Mouse (Mus musculus) kidney, adult 2 months (tissue): ENCODE measurements around the gene Acadl. TPM values are rescaled to one million over a fixed set of nuclear protein-coding genes. Genes with fewer than 3 reads are reported as not detected.
A peak's percentile ranks its signal among the peaks of the same experiment; 100 is the strongest.

Experiments
- DNase-seq: peaks from one replicate; pipeline ENCODE4 v3.0.0; 2021
- H3K27ac ChIP-seq: fragments of 200-500 bp; 2 replicates; pipeline ENCODE4 v1.5.1; 2012; ENCODE audit warnings: low read depth, low read length, control low read depth, inconsistent platforms; ENCODE audit not compliant: insufficient read depth
- H3K27me3 ChIP-seq: fragments of 200-500 bp; replicated peaks from 2 replicates; pipeline ENCODE4 v1.6.1; 2012; ENCODE audit warnings: mild to moderate bottlenecking, moderate library complexity, low read length, inconsistent platforms; ENCODE audit not compliant: control insufficient read depth, insufficient read depth
- H3K36me3 ChIP-seq: fragments of 200-500 bp; 2 replicates; pipeline ENCODE4 v1.6.1; 2012; ENCODE audit warnings: mild to moderate bottlenecking, moderate library complexity, low read length, inconsistent platforms; ENCODE audit not compliant: control insufficient read depth, insufficient read depth
- H3K4me1 ChIP-seq: fragments of 200-500 bp; 2 replicates; pipeline ENCODE4 v1.6.1; 2011; ENCODE audit warnings: low read length; ENCODE audit not compliant: control insufficient read depth, insufficient read depth
- H3K4me3 ChIP-seq: fragments of 200-500 bp; 2 replicates; pipeline ENCODE4 v1.5.1; 2011; ENCODE audit warnings: mild to moderate bottlenecking, low read depth, low read length, control low read depth; ENCODE audit not compliant: insufficient read depth
- CTCF ChIP-seq: fragments of 200-500 bp; conservative IDR thresholded peaks from 2 replicates; pipeline ENCODE4 v1.5.1; 2011; ENCODE audit warnings: low read depth, mild to moderate bottlenecking, control low read depth, low read length, moderate library complexity, mixed read lengths; ENCODE audit not compliant: insufficient read depth, insufficient read length
- POLR2A ChIP-seq: fragments of 200-500 bp; IDR thresholded peaks from one replicate; pipeline ENCODE4 v1.6.1; 2011; ENCODE audit warnings: low read depth, low read length, control low read depth
- WGBS: fragments of 180-500 bp; shearing (Covaris S2); methylation state at CpG from one replicate; pipeline ENCODE4 v1.1.7; 2018; 5-methylcytosine and 5-hydroxymethylcytosine counted together
- polyA plus RNA-seq: library from polyadenylated mRNA; depleted of rRNA; stranded (reverse); fragments of >200 nt; gene quantifications from 2 replicates; pipeline ENCODE4 v1.2.3, GENCODE M21; 2012; rRNA removed

Gene Acadl
- 92.0 and 123 TPM in 2 replicates for polyA plus RNA-seq

DNA sequence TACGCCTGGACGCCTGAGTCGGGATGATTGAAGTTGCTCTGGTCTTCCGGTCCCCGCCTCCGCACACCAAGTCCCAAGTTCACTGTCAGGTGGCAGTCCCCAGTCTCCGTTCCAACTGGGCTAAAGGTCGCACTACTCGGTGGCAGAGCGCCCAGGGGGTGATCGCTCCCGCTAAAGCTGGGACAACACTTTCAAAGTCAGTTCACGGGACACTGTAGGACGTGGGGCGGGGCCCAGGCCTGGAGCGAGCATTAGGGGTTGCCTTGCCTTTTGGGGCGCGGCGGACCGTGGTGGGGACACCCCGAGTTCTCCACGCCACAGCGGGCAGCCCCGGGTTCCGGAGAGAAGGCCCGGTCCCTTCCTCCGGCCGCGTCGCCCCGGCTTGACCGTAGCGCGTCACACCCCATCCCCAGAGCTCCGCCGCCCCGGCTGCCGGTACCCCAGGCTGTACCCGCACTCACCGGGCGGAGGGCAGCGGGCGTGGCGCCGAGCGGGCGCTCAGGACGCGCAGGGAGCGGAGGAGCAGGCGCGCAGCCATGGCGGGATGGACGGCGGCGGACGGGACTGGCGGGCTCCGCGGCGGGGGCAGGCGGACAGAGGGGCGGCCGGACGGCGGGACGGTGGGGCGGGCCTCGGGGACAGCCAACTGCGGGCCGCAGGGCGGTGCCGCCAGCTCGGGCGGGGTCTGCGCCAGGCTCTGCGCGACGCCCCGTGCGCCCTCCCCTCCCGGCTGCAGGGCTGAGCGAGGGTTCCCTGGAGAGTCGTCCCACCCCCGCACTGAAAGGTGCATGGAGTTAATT, at the start of gene Acadl:
TSS of gene Acadl (minus strand) at position 566 of the 800 bp plus-strand sequence.
- DNase-seq = peak; percentile 98
- H3K27me3 ChIP-seq = no peaks in the 10 kb centered on the region
- peak within 1 kb of the TSS; percentile 97 for H3K27ac ChIP-seq
- peaks cover under 1% of the 10 kb centered on the region for H3K36me3 ChIP-seq
- TF ChIP-seq CTCF (no peak), POLR2A (peak; percentile 29)
- peak within 1 kb of the TSS; percentile 95 for H3K4me3 ChIP-seq
- under 1% methylated on average over 85 of the region's 85 CpGs for WGBS
- peaks cover 7% of the 10 kb centered on the region; the same call in 1 of the 2 replicates for H3K4me1 ChIP-seq

DNA sequence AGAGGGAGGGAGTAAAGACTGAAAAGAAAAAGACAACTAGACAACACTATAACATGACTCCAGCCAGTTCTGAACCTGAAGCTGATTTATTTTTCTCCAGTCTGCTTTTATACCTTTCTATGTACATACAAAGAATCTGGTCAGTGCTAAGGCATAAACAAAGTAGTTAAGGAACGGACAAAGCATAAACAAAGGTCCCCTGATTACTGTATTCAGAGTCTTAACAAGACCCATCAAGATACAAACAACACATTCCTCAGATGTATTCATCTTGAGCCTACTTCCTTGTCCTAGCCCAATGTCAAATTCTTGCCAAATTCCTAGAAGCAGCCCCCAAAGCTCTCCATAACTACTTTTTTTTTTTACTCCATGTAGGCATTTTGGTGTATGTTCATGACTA, 49.2 kb upstream of the Acadl start:
- WGBS = 93% methylated on average over 1 of the region's 1 CpGs
- Histone ChIP-seq H3K4me1 (no peaks in the 10 kb centered on the region), H3K4me3 (no peak overlapping the region), H3K27ac (no peak overlapping the region), H3K27me3 (no peaks in the 10 kb centered on the region), H3K36me3 (no peaks in the 10 kb centered on the region)
- no peak for TF ChIP-seq POLR2A
- TF ChIP-seq CTCF = no peak
- no peak for DNase-seq

DNA sequence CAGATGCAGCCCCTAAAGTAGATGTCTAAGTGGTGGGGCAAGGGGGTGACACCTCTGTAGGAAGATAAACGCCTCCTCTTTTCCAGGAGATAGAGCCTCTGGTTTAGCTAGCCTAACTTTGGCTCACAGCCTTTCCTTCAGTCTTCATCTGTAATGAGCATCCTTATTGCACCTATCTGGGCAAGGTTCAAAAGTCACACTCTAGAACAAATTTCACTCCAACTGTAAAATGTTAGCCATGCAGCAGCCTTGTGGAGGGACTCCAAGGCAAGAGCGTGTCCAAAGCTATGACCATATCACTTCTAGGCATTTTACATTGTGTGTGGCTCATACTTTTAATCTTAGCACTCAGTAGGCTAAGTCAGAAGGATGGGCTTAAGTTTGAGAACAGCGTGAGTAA, 39.5 kb upstream of the Acadl start:
- WGBS = 81% methylated on average over 3 of the region's 3 CpGs
- Histone ChIP-seq H3K4me1 (no peaks in the 10 kb centered on the region), H3K27ac (no peak overlapping the region), H3K4me3 (no peak overlapping the region), H3K36me3 (no peaks in the 10 kb centered on the region), H3K27me3 (no peaks in the 10 kb centered on the region)
- no peak for DNase-seq
- TF ChIP-seq POLR2A (no peak), CTCF (no peak)

DNA sequence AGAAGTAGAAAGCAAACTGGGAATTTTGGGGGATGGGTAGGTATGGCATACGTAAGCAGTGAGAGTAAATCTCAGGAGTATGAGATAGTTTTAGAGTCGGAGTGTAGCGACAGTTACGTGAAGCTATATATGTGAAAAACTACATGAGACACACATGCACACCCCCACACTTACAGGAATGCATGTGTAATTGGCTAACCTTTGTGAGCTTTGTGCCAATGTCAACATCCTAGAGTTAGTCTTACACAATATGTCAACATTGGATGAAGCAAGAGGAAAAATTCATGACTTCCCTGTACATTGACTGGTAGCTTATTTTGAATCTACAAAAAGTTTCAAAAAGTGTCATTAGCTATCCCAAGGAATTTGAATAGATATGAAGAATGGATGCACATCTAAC, 37.9 kb upstream of the Acadl start:
- WGBS = 78% methylated on average over 4 of the region's 4 CpGs
- Histone ChIP-seq H3K27me3 (no peaks in the 10 kb centered on the region), H3K27ac (no peak overlapping the region), H3K4me3 (no peak overlapping the region), H3K36me3 (no peaks in the 10 kb centered on the region), H3K4me1 (0 out of 2 replicates have a peak, but pooled peaks cover under 1% of the 10 kb centered on the region)
- no peak for TF ChIP-seq POLR2A
- TF ChIP-seq CTCF = no peak
- DNase-seq = peak; percentile 8

DNA sequence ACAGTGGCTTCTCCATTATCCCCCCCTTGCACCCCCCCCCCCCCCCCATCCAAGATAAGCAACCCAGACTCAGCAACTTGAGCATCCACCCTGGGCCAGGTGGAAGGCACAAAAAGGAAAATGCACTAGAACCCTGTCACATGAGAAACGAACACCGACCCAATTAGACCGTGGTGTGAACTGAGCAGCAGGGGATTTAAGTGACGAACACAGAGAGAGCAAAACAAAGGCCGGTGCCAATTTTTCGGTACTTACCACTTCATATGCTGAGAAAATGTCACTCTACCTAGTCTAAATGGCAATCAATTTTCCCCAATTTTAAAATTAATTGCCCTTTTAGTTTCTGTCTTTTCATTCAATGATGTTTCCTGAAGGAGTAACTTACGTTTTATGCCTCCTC, 35.2 kb upstream of the Acadl start:
- no peak for DNase-seq
- Histone ChIP-seq H3K27me3 (no peaks in the 10 kb centered on the region), H3K27ac (no peak overlapping the region), H3K4me3 (no peak overlapping the region), H3K36me3 (no peaks in the 10 kb centered on the region), H3K4me1 (peaks cover 6% of the 10 kb centered on the region; the same call in 1 of the 2 replicates)
- 83% methylated on average over 7 of the region's 7 CpGs for WGBS
- no peak for TF ChIP-seq CTCF
- TF ChIP-seq POLR2A = no peak

DNA sequence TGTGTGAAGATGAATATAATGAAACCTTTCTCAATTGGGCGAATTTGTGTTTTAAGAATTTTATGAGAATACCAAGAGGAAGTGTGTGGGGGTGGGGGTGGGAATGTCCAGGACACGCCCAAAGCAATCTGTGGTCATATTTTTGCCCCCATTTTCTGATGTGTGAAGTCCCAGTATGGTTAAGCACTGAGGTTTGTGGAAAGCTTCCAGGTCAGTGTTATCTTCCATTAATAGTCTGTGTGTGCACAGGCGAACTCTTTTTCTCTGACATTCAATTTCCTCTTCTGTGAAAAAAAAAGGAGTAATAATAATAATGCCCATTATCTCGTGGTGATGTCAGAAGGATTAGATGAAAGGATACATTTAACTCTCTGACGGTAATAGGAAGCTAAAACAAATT, 33.5 kb upstream of the Acadl start:
- Histone ChIP-seq H3K27ac (no peak overlapping the region), H3K27me3 (no peaks in the 10 kb centered on the region), H3K4me1 (peaks cover 6% of the 10 kb centered on the region; the same call in 1 of the 2 replicates), H3K4me3 (no peak overlapping the region), H3K36me3 (no peaks in the 10 kb centered on the region)
- TF ChIP-seq POLR2A (no peak), CTCF (no peak)
- 24% methylated on average over 5 of the region's 5 CpGs for WGBS
- no peak for DNase-seq

DNA sequence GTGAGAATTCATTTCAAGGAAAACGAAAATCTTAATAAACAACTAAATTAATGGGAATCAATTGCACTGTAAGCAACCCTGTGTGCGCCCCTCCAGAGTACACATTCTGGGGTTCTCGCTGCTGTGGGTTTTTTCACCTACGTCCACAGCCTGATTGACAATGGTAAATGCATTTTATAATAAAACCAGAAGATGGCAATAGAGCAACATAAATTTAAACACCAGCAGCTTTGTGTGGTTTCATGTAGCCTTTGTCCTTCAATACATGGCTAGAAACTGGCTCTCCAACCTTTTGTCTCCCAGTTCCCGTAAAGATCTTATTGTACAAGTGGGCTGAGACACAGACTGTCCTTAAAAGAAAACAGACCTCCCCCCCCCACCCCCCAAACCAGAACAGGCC, 33.0 kb upstream of the Acadl start:
- Histone ChIP-seq H3K4me3 (no peak overlapping the region), H3K36me3 (no peaks in the 10 kb centered on the region), H3K27me3 (no peaks in the 10 kb centered on the region), H3K4me1 (peaks cover 6% of the 10 kb centered on the region; the same call in 1 of the 2 replicates), H3K27ac (no peak overlapping the region)
- TF ChIP-seq CTCF = 0 out of 2 replicates have a peak, but pooled peaks have one; percentile 15
- TF ChIP-seq POLR2A = no peak
- WGBS = 13% methylated on average over 5 of the region's 5 CpGs
- peak; percentile 47 for DNase-seq
